Mouse (Mus musculus) forebrain, embryonic 16.5 days (tissue): ENCODE results near the gene Snca. TPM values are rescaled to one million over a fixed set of nuclear protein-coding genes. Genes with fewer than 3 reads are reported as not detected.

Source experiments
- ATAC-seq: fragments of 200-750 bp; cut with Nextera tagmentation; 2 replicates; pipeline ENCODE4 v1.8.0; 2017; ENCODE audit warnings: mild to moderate bottlenecking, moderate library complexity
- H3K27ac ChIP-seq: fragments of 300-500 bp; sonication (generic); 2 replicates; pipeline ENCODE4 v1.5.1; 2014; ENCODE audit warnings: low read length, control low read depth
- H3K27me3 ChIP-seq: fragments of 300-500 bp; sonication (generic); replicated peaks from 2 replicates; pipeline ENCODE4 v1.6.1; 2014; ENCODE audit warnings: low read length; ENCODE audit not compliant: control insufficient read depth, insufficient read depth
- H3K36me3 ChIP-seq: fragments of 300-500 bp; sonication (generic); 2 replicates; pipeline ENCODE4 v1.6.1; 2014; ENCODE audit not compliant: control insufficient read depth, insufficient read depth
- H3K4me1 ChIP-seq: fragments of 300-500 bp; sonication (generic); replicated peaks from 2 replicates; pipeline ENCODE4 v1.6.1; 2014; ENCODE audit warnings: low read length; ENCODE audit not compliant: control insufficient read depth, insufficient read depth
- H3K4me2 ChIP-seq: fragments of 300-500 bp; sonication (generic); 2 replicates; pipeline ENCODE4 v1.6.1; 2014; ENCODE audit warnings: mild to moderate bottlenecking, low read length, control low read depth
- H3K4me3 ChIP-seq: fragments of 300-500 bp; sonication (generic); replicated peaks from 2 replicates; pipeline ENCODE4 v1.5.1; 2014; ENCODE audit warnings: mild to moderate bottlenecking, low read length, control low read depth
- H3K9ac ChIP-seq: fragments of 300-500 bp; sonication (generic); replicated peaks from 2 replicates; pipeline ENCODE4 v1.6.1; 2014; ENCODE audit warnings: low read depth, low read length, control low read depth
- H3K9me3 ChIP-seq: fragments of 300-500 bp; sonication (generic); 2 replicates; pipeline ENCODE4 v1.6.1; 2016; ENCODE audit warnings: low read length; ENCODE audit not compliant: control insufficient read depth
- WGBS: fragments of 180-500 bp; shearing (Covaris S2); extraction: QIAGEN DNeasy Blood & Tissue Kit; methylation state at CpG from one replicate; pipeline ENCODE4 v1.1.7; 2014; 5-methylcytosine and 5-hydroxymethylcytosine counted together
- polyA plus RNA-seq: library from polyadenylated mRNA; unstranded; fragments of >200 nt; fragmentation: Nextera tagmentation; extraction: Ambion mirVana; gene quantifications from 2 replicates; pipeline ENCODE4 v1.2.1, GENCODE M21; 2015

Gene Snca
- 145 and 176 TPM in 2 replicates for polyA plus RNA-seq

DNA sequence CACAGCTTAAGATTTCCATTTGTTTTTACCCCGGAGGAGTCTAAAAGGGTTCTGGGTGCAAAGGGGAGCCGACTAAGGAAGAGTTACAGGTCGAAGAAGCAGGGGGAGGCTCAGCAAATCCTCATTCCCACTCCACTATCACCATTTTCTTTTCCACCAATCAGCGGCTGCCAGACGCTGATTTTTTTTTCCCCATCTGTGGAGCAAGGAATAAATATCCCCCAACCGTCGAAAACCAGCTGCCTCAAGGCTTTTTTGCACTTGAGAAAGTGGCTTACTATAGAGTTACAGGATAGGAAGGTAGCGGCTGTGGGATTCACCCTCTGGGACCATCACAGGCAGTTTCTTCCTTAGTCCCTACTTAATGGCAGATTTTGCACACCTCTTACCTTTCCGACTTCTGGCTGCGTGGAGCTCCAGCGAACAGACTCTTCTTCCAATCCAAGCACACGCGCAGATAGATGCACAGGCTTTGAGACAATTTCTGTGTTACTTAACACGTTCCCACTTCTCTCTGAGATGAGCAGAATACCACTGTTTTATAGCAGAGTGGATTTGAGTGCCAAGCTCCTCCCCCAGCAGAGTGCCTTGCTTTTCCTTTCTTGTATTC lies at the start of gene Snca:
TSS of gene Snca (minus strand) at position 574 of the 610 bp plus-strand sequence.
- peaks cover 5% of the 10 kb centered on the region; the same call in 1 of the 2 replicates for H3K4me1 ChIP-seq
- H3K27ac ChIP-seq: peak within 1 kb of the TSS; percentile 92
- WGBS: under 1% methylated on average over 14 of the region's 14 CpGs
- peak within 1 kb of the TSS; percentile 63 for H3K4me3 ChIP-seq
- H3K4me2 ChIP-seq: peak within 1 kb of the TSS; percentile 93
- no peaks in the 10 kb centered on the region for H3K36me3 ChIP-seq
- H3K27me3 ChIP-seq: no peaks in the 10 kb centered on the region
- no peaks in the 10 kb centered on the region for H3K9me3 ChIP-seq
- peak within 1 kb of the TSS; percentile 75 for H3K9ac ChIP-seq
- peak; percentile 75 for ATAC-seq

DNA sequence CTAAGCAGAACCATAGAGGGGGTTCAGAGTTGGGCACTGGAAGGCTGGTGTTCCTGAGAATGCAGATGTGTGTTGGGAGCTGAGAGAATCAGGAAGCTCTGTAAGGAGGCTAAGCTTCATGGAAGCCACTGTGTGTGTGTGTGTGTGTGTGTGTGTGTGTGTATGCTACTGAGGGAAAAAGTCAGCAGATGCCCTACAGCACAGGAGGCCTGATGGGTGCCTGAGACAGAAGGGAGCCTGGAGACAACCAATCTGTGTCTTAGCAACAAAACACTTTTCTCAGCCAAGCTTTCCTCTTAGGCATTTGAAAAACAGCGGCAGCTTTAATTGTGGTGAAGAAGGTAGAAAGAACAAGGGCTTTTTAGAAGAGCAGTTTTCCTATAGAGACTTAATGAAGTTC lies 40.5 kb upstream of the Snca start:
- no peak overlapping the region for H3K4me3 ChIP-seq
- H3K36me3 ChIP-seq: no peaks in the 10 kb centered on the region
- H3K4me1 ChIP-seq: peaks cover 6% of the 10 kb centered on the region
- H3K4me2 ChIP-seq: no peak overlapping the region
- no peaks in the 10 kb centered on the region for H3K9me3 ChIP-seq
- peak; percentile 88 for ATAC-seq
- H3K27ac ChIP-seq: no peak overlapping the region
- no peak overlapping the region for H3K9ac ChIP-seq
- WGBS: 14% methylated on average over 1 of the region's 1 CpGs
- H3K27me3 ChIP-seq: no peaks in the 10 kb centered on the region

DNA sequence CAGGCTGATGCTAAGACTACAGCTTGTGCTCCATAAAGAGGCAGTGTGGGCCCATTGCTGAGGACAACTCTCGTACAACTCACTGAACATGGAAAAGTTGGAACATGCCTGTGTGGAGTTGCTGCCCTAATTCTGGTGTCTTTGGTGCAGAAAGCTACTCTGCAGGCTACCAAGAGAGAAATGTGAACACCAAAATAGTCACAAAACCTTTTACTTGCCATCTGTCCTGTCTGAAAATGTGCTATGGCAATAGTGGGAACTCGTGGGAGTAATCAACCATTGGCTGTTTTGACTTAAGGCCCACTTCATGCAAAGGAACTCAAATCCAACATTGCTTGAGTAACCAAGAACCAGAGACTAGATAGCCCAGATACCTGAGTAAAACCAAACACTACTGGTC lies 26.9 kb upstream of the Snca start:
- no peak overlapping the region for H3K4me2 ChIP-seq
- no peak for ATAC-seq
- no peaks in the 10 kb centered on the region for H3K4me1 ChIP-seq
- 78% methylated on average over 2 of the region's 2 CpGs for WGBS
- H3K4me3 ChIP-seq: no peak overlapping the region
- H3K9me3 ChIP-seq: no peaks in the 10 kb centered on the region
- H3K36me3 ChIP-seq: no peaks in the 10 kb centered on the region
- no peak overlapping the region for H3K9ac ChIP-seq
- H3K27me3 ChIP-seq: no peaks in the 10 kb centered on the region
- H3K27ac ChIP-seq: no peak overlapping the region

DNA sequence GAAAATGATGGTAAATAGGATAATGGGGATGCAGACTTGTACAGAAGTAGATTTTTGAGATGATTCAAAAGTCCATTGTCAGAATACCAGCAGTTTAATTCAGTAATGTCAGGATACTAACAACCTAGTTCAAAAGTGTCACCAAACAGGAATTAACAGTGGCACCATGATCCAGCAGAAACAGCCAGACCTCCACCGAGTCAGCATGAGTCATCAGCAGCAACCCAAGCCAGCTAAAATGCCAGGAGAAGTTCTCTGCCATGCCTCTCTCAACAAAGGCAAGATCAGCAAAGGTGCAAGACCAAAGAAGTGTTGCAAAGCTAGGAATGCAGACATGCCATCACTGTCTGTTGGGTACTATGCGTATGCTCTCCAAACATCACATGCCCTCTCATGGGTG lies 22.0 kb upstream of the Snca start:
- no peaks in the 10 kb centered on the region for H3K9me3 ChIP-seq
- ATAC-seq: no peak
- H3K4me2 ChIP-seq: no peak overlapping the region
- H3K9ac ChIP-seq: no peak overlapping the region
- 89% methylated on average over 2 of the region's 2 CpGs for WGBS
- H3K4me1 ChIP-seq: no peaks in the 10 kb centered on the region
- H3K36me3 ChIP-seq: no peaks in the 10 kb centered on the region
- H3K4me3 ChIP-seq: no peak overlapping the region
- H3K27me3 ChIP-seq: no peaks in the 10 kb centered on the region
- no peak overlapping the region for H3K27ac ChIP-seq

DNA sequence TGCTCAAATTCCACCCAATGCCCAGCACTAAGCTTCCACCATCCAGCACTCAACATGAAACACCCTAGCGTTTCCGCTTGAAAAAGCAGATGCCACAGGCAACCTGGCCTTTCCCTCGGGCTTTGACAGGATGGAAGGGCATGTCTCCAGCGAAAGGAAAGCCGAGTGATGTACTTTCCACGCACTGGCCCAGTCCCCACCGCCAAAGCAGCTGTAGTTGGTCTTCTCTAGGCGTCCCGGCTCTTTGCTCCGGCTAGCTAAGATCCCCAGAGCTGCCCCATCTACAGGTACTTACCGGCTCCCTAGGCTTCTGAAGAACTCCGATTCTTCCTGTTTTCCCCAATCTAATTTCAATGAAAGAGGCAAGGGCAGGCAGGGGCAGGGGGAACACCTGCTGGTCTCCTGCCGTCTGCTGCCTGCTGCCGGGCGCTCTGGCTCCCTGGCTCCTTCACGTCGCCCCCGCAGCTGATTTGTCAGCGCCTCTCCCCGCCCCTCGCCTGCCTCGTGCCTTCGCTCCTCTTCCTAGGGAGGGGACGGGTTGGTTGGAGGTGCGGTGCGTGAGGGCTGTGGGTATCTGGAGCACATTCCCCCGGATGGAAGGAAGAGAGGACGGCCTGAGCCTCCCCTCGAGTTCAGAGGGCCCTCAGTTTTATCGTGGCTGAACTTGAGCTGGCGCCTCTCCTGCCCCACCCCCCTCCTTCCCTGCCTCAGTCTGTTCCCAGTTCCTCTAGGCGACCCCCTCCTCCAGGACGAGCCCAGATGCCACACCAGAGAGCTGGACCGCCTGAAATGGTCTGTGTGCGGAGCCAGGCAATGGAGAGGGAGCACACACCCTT lies 1.0 kb downstream of the Snca start:
- Histone ChIP-seq H3K36me3 (no peaks in the 10 kb centered on the region), H3K4me1 (peaks cover 5% of the 10 kb centered on the region; the same call in 1 of the 2 replicates), H3K4me2 (peak overlapping the region; percentile 93), H3K27me3 (no peaks in the 10 kb centered on the region), H3K9me3 (no peaks in the 10 kb centered on the region), H3K4me3 (peak overlapping the region; percentile 63), H3K27ac (peak overlapping the region; percentile 92), H3K9ac (peak overlapping the region; percentile 75)
- ATAC-seq: peak; percentile 91
- WGBS: 1% methylated on average over 35 of the region's 35 CpGs

DNA sequence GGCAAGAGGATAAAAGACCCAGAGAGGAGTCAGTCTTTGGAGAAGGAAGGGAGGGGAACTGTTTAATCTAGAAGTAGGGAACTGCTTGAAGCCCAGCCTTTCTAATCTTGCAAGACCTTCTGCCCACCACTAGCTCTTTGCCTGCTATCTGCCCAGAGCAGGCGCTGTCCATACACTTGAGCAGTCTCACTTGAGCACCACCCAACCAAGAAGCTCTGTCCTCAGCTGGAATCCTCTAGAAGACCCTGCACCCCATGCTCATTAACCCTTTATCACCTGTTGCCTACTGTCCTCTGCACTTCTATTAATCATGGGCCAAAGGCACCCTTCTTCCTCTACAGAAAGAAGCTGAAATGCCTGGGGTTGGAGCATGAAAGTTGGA lies 1.6 kb downstream of the Snca start:
- ATAC-seq: 0 out of 2 replicates have a peak, but pooled peaks have one; percentile 1
- peak overlapping the region; percentile 75; the same call in 1 of the 2 replicates for H3K9ac ChIP-seq
- no peaks in the 10 kb centered on the region for H3K27me3 ChIP-seq
- 69% methylated on average over 1 of the region's 1 CpGs for WGBS
- H3K27ac ChIP-seq: no peak overlapping the region
- H3K36me3 ChIP-seq: no peaks in the 10 kb centered on the region
- H3K4me1 ChIP-seq: peaks cover 5% of the 10 kb centered on the region; the same call in 1 of the 2 replicates
- H3K9me3 ChIP-seq: no peaks in the 10 kb centered on the region
- H3K4me3 ChIP-seq: peak overlapping the region; percentile 63
- H3K4me2 ChIP-seq: peak overlapping the region; percentile 93

DNA sequence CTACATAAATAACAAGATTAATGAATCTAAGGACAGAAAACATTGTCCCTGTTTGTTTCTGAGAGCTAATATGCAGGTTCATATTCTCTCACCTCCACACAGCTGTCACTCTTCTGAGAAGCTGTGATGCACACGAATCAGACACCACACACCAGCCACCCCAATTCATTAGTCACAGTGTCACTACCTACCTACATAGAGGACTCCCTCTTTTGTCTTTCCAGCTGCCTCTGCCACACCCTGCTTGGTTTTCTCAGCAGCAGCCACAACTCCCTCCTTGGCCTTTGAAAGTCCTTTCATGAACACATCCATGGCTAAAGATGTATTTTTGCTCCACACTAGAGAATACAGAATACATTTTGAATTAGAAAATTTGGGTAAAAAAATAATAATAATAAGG lies 2.4 kb downstream of the Snca start:
- ATAC-seq: no peak
- H3K4me1 ChIP-seq: peaks cover 5% of the 10 kb centered on the region; the same call in 1 of the 2 replicates
- H3K27ac ChIP-seq: no peak overlapping the region
- H3K4me3 ChIP-seq: no peak overlapping the region
- H3K9ac ChIP-seq: no peak overlapping the region
- WGBS: 50% methylated on average over 1 of the region's 1 CpGs
- peak overlapping the region; percentile 8; the same call in 1 of the 2 replicates for H3K4me2 ChIP-seq
- no peaks in the 10 kb centered on the region for H3K9me3 ChIP-seq
- H3K36me3 ChIP-seq: no peaks in the 10 kb centered on the region
- H3K27me3 ChIP-seq: no peaks in the 10 kb centered on the region

DNA sequence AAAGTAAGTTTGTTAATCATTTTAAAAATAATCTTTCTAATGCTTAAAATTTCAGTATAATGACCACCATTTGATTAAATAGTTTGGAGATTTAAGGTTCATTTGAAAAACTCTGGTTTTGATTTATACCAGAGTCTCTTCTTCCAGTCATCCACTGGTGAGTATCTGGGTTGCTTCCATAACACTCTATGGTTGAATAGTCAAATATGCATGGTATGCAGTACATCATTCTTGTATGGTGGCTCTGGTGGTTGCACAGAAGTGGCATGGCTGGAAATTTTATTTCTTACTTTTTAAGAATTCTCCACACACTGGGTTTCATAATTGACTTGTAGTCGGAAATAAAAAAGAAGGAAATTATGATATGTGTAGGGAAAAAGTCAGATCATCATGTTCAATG lies 10.4 kb downstream of the Snca start:
- WGBS: 89% methylated on average over 1 of the region's 1 CpGs

DNA sequence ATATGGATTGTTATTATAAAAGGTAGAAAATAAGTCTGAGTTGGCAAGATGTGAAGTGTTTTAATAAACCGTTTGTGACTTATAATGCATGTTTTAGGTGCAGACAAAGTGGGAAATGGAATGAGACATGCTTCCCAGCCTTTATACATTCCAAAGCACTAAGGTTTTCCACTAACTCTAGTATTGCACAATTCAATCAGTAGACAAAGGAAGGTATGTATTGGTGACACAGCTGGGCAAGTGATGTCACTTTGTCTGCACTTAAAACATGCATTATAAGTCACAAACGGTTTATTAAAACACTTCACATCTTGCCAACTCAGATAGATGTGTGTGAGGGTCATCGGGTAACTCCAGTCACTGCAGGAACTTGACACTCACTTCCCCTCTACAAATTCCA lies 16.1 kb downstream of the Snca start:
- no peak for ATAC-seq
- Histone ChIP-seq H3K27ac (no peak overlapping the region), H3K27me3 (no peaks in the 10 kb centered on the region), H3K9me3 (no peaks in the 10 kb centered on the region), H3K4me2 (no peak overlapping the region), H3K4me3 (no peak overlapping the region), H3K36me3 (no peaks in the 10 kb centered on the region), H3K4me1 (no peaks in the 10 kb centered on the region), H3K9ac (no peak overlapping the region)
- WGBS: 83% methylated on average over 3 of the region's 3 CpGs

More for the DNA sequence above, 10.4 kb downstream of the Snca start:
- H3K9ac ChIP-seq: no peak overlapping the region
- H3K36me3 ChIP-seq: no peaks in the 10 kb centered on the region
- no peak for ATAC-seq
- H3K4me2 ChIP-seq: no peak overlapping the region
- no peaks in the 10 kb centered on the region for H3K4me1 ChIP-seq
- H3K9me3 ChIP-seq: no peaks in the 10 kb centered on the region
- H3K4me3 ChIP-seq: no peak overlapping the region
- H3K27ac ChIP-seq: no peak overlapping the region
- no peaks in the 10 kb centered on the region for H3K27me3 ChIP-seq
